Mouse (Mus musculus) layer of hippocampus, adult 6 months (tissue): ENCODE data around the gene Mmp7. TPM values are rescaled to one million over a fixed set of nuclear protein-coding genes. Genes with fewer than 3 reads are reported as not detected.

ENCODE experiments used
- long read RNA-seq, 2 experiments: library from polyadenylated mRNA; unstranded; transcript quantifications; one replicate each; pipeline ENCODE4 v2.0.0; 2019 to 2020
- polyA plus RNA-seq: library from polyadenylated mRNA; unstranded; fragments of <200 nt; fragmentation: Nextera tagmentation; gene quantifications from 2 replicates; pipeline ENCODE4 v1.2.3, GENCODE M21; 2021

Gene Mmp7
- polyA plus RNA-seq, result not detected in 2 replicates
- long read RNA-seq, experiment 1, result 0 reads
- long read RNA-seq, experiment 2, result 0 reads

DNA sequence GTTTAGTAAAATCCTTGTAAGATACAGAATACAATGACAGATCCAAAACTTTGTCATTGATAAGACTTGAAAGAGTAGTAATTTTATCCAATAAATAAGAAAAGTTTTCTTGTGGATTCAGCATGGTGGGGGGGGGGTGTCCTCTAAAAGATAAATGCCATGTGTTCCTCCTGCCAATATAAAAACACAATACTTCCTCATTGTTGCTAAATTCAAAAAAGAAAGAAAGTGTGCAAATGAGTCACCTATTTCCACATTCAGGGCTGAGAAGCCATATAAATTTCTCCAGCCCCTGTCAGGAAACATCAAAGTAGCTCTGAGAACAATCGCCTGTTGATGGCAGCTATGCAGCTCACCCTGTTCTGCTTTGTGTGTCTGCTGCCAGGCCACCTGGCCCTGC, at the start of gene Mmp7:
Mmp7 (plus strand) TSS at position 301 of the 400 bp plus-strand sequence.

Other genes with a start within 250 kb of the Mmp7 start
- gene Mmp3, start 246.3 kb upstream of the Mmp7 start, polyA plus RNA-seq, result 0.10 TPM in 1 of 2 replicates, not detected in the other
- not detected in 2 replicates for gene Mmp10, start 189.7 kb upstream of the Mmp7 start, polyA plus RNA-seq
- not detected in 2 replicates for gene Mmp8, start 133.6 kb upstream of the Mmp7 start, polyA plus RNA-seq
- gene Mmp27, start 120.7 kb upstream of the Mmp7 start, polyA plus RNA-seq, result not detected in 2 replicates
- gene Mmp20, start 63.9 kb upstream of the Mmp7 start, polyA plus RNA-seq, result not detected in 2 replicates
- gene Tmem123, start 72.0 kb downstream of the Mmp7 start, polyA plus RNA-seq, result 11.6 and 12.7 TPM in 2 replicates
- gene Birc2, start 145.0 kb downstream of the Mmp7 start, polyA plus RNA-seq, result 16.7 and 18.1 TPM in 2 replicates
- gene Birc3, start 181.1 kb downstream of the Mmp7 start, polyA plus RNA-seq, result 1.2 TPM in 2 replicates